Mouse (Mus musculus): ENCODE results near the gene Rassf7. TPM values are rescaled to one million over a fixed set of nuclear protein-coding genes. Genes with fewer than 3 reads are reported as not detected.

Gene Rassf7
- total and polyA plus RNA-seq, 3 experiments, result 0.25 to 3.3 (median 0.42) TPM

- H3K27ac ChIP-seq, result peak within 1 kb of the TSS; percentile 89
Observed at GRCm38 (mm10) chr7:141265739-141266561, 50.3 kb downstream of the Rassf7 start, which contains the start of gene Irf7. Gene Irf7 (minus strand): TSS chr7:141266481.

More at GRCm38 (mm10) chr7:141265739-141266561, 50.3 kb downstream of the Rassf7 start, which contains the start of gene Irf7:
- intact Hi-C loops (cut with DNase I), result loop anchor here (1.0 to 5.0 kb wide), 2 partner anchors 61 to 97 kb away; partner anchors contain the start of genes Deaf1 and Tmem80
- no peak for TF ChIP-seq CTCF (IDR thresholded peaks at IDR 0.05)
- TF ChIP-seq POLR2A (IDR thresholded peaks at IDR 0.05; ENCODE audit: insufficient read depth, low read depth, low read length), result peak; percentile 84
- 0 out of 2 replicates have a peak, but pooled peaks have one; percentile 11 for TF ChIP-seq EP300 (IDR thresholded peaks at IDR 0.05; ENCODE audit: insufficient read depth, low read depth, low read length)
- H3K27me3 ChIP-seq (ENCODE audit: control insufficient read depth, insufficient read depth, low read length), result no peaks in the 10 kb centered on the region
- WGBS, result 3% methylated on average over 25 of the region's 25 CpGs
- no peaks in the 10 kb centered on the region for H3K79me2 ChIP-seq (replicated peaks; ENCODE audit: control insufficient read depth, insufficient read depth, low read length)
- DNase-seq, result peak; percentile 78 to 84
- H3K4me3 ChIP-seq, result peak within 1 kb of the TSS; percentile 88
- H3K4me1 ChIP-seq (ENCODE audit: control insufficient read depth, insufficient read depth, low read length), result peaks cover 5% of the 10 kb centered on the region
- peak within 1 kb of the TSS; percentile 85 for H3K9ac ChIP-seq (ENCODE audit: low read depth, low read length)
- H3K36me3 ChIP-seq (ENCODE audit: control insufficient read depth, insufficient read depth, low read length), result no peaks in the 10 kb centered on the region

Small RNA genes lying within 50 kb of the gene (microRNA-seq; reads per million reads assigned to microRNA genes)
- gene Mir210, result 109 to 471 reads per million in 2 experiments

Other genes starting within 250 kb of the Rassf7 start
- 1 to 10 TPM; 6.1 to 7.7 TPM for gene Ifitm1, start 248.6 kb upstream of the Rassf7 start, total RNA-seq (2021)
- 16.1 and 52.2 TPM in 2 replicates for gene Ifitm1, start 248.6 kb upstream of the Rassf7 start, polyA plus RNA-seq (2012; rRNA removed)
- 100 to 1,000 TPM; 115 to 123 TPM for gene Ifitm3, start 205.1 kb upstream of the Rassf7 start, total RNA-seq (2021)
- 274 and 332 TPM in 2 replicates for gene Ifitm3, start 205.1 kb upstream of the Rassf7 start, polyA plus RNA-seq (2012; rRNA removed)
- gene Ifitm6, start 197.9 kb upstream of the Rassf7 start, total RNA-seq (2021), result 1 to 10 TPM in 1 of 2 experiments, under 1 TPM in 1; 0.36 to 1.0 TPM
- 4.6 and 5.1 TPM in 2 replicates for gene Ifitm6, start 197.9 kb upstream of the Rassf7 start, polyA plus RNA-seq (2012; rRNA removed)
- not detected for gene Gm17387, start 186.7 kb upstream of the Rassf7 start, total RNA-seq (2021)
- gene Gm17387, start 186.7 kb upstream of the Rassf7 start, polyA plus RNA-seq (2012; rRNA removed), result not detected in 2 replicates
- under 1 TPM in 1 of 2 experiments, not detected in 1; 0.07 TPM for gene B4galnt4, start 154.8 kb upstream of the Rassf7 start, total RNA-seq (2021)
- 0.04 and 0.06 TPM in 2 replicates for gene B4galnt4, start 154.8 kb upstream of the Rassf7 start, polyA plus RNA-seq (2012; rRNA removed)
- gene Pkp3, start 137.6 kb upstream of the Rassf7 start, total RNA-seq (2021), result under 1 TPM; 0.20 to 0.21 TPM
- 0.35 and 1.6 TPM in 2 replicates for gene Pkp3, start 137.6 kb upstream of the Rassf7 start, polyA plus RNA-seq (2012; rRNA removed)
- gene Sigirr, start 115.3 kb upstream of the Rassf7 start, total RNA-seq (2021), result 1 to 10 TPM; 4.5 to 7.0 TPM
- 9.4 and 10.2 TPM in 2 replicates for gene Sigirr, start 115.3 kb upstream of the Rassf7 start, polyA plus RNA-seq (2012; rRNA removed)
- gene Ano9, start 98.1 kb upstream of the Rassf7 start, total RNA-seq (2021), result under 1 TPM in 1 of 2 experiments, not detected in 1; 0.39 TPM
- gene Ano9, start 98.1 kb upstream of the Rassf7 start, polyA plus RNA-seq (2012; rRNA removed), result 0.09 and 0.53 TPM in 2 replicates
- gene Ptdss2, start 93.5 kb upstream of the Rassf7 start, total RNA-seq (2021), result 10 to 100 TPM; 25.9 to 29.7 TPM
- gene Ptdss2, start 93.5 kb upstream of the Rassf7 start, polyA plus RNA-seq (2012; rRNA removed), result 22.4 and 39.2 TPM in 2 replicates
- 10 to 100 TPM; 62.9 to 73.9 TPM for gene Rnh1, start 43.0 kb upstream of the Rassf7 start, total RNA-seq (2021)
- gene Rnh1, start 43.0 kb upstream of the Rassf7 start, polyA plus RNA-seq (2012; rRNA removed), result 73.2 and 96.7 TPM in 2 replicates
- gene Hras, start 21.9 kb upstream of the Rassf7 start, total RNA-seq (2021), result 100 to 1,000 TPM in 1 of 2 experiments, 10 to 100 TPM in 1; 90.8 to 105 TPM
- 63.7 and 79.9 TPM in 2 replicates for gene Hras, start 21.9 kb upstream of the Rassf7 start, polyA plus RNA-seq (2012; rRNA removed)
- 1 to 10 TPM; 2.3 to 3.1 TPM for gene Lrrc56, start 21.7 kb upstream of the Rassf7 start, total RNA-seq (2021)
- gene Lrrc56, start 21.7 kb upstream of the Rassf7 start, polyA plus RNA-seq (2012; rRNA removed), result 4.6 and 4.9 TPM in 2 replicates
- gene Lmntd2, start 1.8 kb upstream of the Rassf7 start, total RNA-seq (2021), result not detected
- gene Lmntd2, start 1.8 kb upstream of the Rassf7 start, polyA plus RNA-seq (2012; rRNA removed), result 0.18 and 0.20 TPM in 2 replicates
- 10 to 100 TPM; 26.8 to 32.1 TPM for gene Phrf1, start 12.9 kb downstream of the Rassf7 start, total RNA-seq (2021)
- gene Phrf1, start 12.9 kb downstream of the Rassf7 start, polyA plus RNA-seq (2012; rRNA removed), result 8.9 and 10.2 TPM in 2 replicates
- 1 to 10 TPM; 3.3 to 3.4 TPM for gene Irf7, start 50.6 kb downstream of the Rassf7 start, total RNA-seq (2021)
- 24.6 and 25.2 TPM in 2 replicates for gene Irf7, start 50.6 kb downstream of the Rassf7 start, polyA plus RNA-seq (2012; rRNA removed)
- not detected for gene Cdhr5, start 60.9 kb downstream of the Rassf7 start, total RNA-seq (2021)
- gene Cdhr5, start 60.9 kb downstream of the Rassf7 start, polyA plus RNA-seq (2012; rRNA removed), result 0.26 TPM in 1 of 2 replicates, not detected in the other
- not detected for gene Sct, start 63.3 kb downstream of the Rassf7 start, total RNA-seq (2021)
- not detected in 2 replicates for gene Sct, start 63.3 kb downstream of the Rassf7 start, polyA plus RNA-seq (2012; rRNA removed)
- gene Drd4, start 76.1 kb downstream of the Rassf7 start, total RNA-seq (2021), result not detected
- gene Drd4, start 76.1 kb downstream of the Rassf7 start, polyA plus RNA-seq (2012; rRNA removed), result 0.04 TPM in 1 of 2 replicates, not detected in the other
- 10 to 100 TPM; 10.8 to 13.5 TPM for gene Deaf1, start 111.8 kb downstream of the Rassf7 start, total RNA-seq (2021)
- gene Deaf1, start 111.8 kb downstream of the Rassf7 start, polyA plus RNA-seq (2012; rRNA removed), result 9.7 and 9.8 TPM in 2 replicates
- 10 to 100 TPM; 13.5 to 14.9 TPM for gene Tmem80, start 111.9 kb downstream of the Rassf7 start, total RNA-seq (2021)
- 28.9 and 34.5 TPM in 2 replicates for gene Tmem80, start 111.9 kb downstream of the Rassf7 start, polyA plus RNA-seq (2012; rRNA removed)
- gene Eps8l2, start 123.0 kb downstream of the Rassf7 start, total RNA-seq (2021), result 1 to 10 TPM; 3.8 to 4.3 TPM
- 5.8 and 8.9 TPM in 2 replicates for gene Eps8l2, start 123.0 kb downstream of the Rassf7 start, polyA plus RNA-seq (2012; rRNA removed)
- gene Taldo1, start 176.3 kb downstream of the Rassf7 start, total RNA-seq (2021), result 100 to 1,000 TPM; 110 to 116 TPM
- 132 and 135 TPM in 2 replicates for gene Taldo1, start 176.3 kb downstream of the Rassf7 start, polyA plus RNA-seq (2012; rRNA removed)
- 10 to 100 TPM; 13.4 to 14.9 TPM for gene Gatd1, start 198.3 kb downstream of the Rassf7 start, total RNA-seq (2021)
- 23.4 and 29.5 TPM in 2 replicates for gene Gatd1, start 198.3 kb downstream of the Rassf7 start, polyA plus RNA-seq (2012; rRNA removed)
- gene Cend1, start 213.6 kb downstream of the Rassf7 start, total RNA-seq (2021), result 1 to 10 TPM; 1.0 to 1.4 TPM
- 1.8 and 2.6 TPM in 2 replicates for gene Cend1, start 213.6 kb downstream of the Rassf7 start, polyA plus RNA-seq (2012; rRNA removed)
- 10 to 100 TPM; 55.8 to 72.6 TPM for gene Slc25a22, start 222.0 kb downstream of the Rassf7 start, total RNA-seq (2021)
- gene Slc25a22, start 222.0 kb downstream of the Rassf7 start, polyA plus RNA-seq (2012; rRNA removed), result 85.8 and 88.9 TPM in 2 replicates
- gene Pidd1, start 228.2 kb downstream of the Rassf7 start, total RNA-seq (2021), result under 1 TPM; 0.37 to 0.70 TPM
- gene Pidd1, start 228.2 kb downstream of the Rassf7 start, polyA plus RNA-seq (2012; rRNA removed), result 1.8 and 2.0 TPM in 2 replicates
- gene Rplp2, start 231.5 kb downstream of the Rassf7 start, total RNA-seq (2021), result 100 to 1,000 TPM; 848 to 928 TPM
- gene Rplp2, start 231.5 kb downstream of the Rassf7 start, polyA plus RNA-seq (2012; rRNA removed), result 404 and 421 TPM in 2 replicates
- 100 to 1,000 TPM; 398 to 572 TPM for gene Pnpla2, start 239.3 kb downstream of the Rassf7 start, total RNA-seq (2021)
- 597 and 669 TPM in 2 replicates for gene Pnpla2, start 239.3 kb downstream of the Rassf7 start, polyA plus RNA-seq (2012; rRNA removed)
- gene Cracr2b, start 245.2 kb downstream of the Rassf7 start, total RNA-seq (2021), result 10 to 100 TPM; 15.4 to 19.4 TPM
- gene Cracr2b, start 245.2 kb downstream of the Rassf7 start, polyA plus RNA-seq (2012; rRNA removed), result 23.8 and 35.0 TPM in 2 replicates

All from heart, adult 2 months (tissue).